Mouse (Mus musculus): Measurements from ENCODE around the gene Rpl6. TPM values are rescaled to one million over a fixed set of nuclear protein-coding genes. Genes with fewer than 3 reads are reported as not detected.
A peak's percentile ranks its signal among the peaks of the same experiment; 100 is the strongest.

Gene Rpl6
- total RNA-seq, 2 experiments from 2014 or later, result 954 to 1,566 TPM

GRCm38 (mm10) chr5:121253816-121254497 lies 49.7 kb downstream of the Rpl6 start:
- ATAC-seq (ENCODE audit: poor library complexity, severe bottlenecking), result no peak

- ATAC-seq (ENCODE audit: poor library complexity, severe bottlenecking), result peak; percentile 76
These were observed 50.7 kb downstream of the Rpl6 start for GRCm38 (mm10) chr5:121254977-121255376.

Other genes with a start within 250 kb of the Rpl6 start
- gene Rph3a, start 194.4 kb upstream of the Rpl6 start, total RNA-seq (2015), result 0.18 TPM in 1 of 2 replicates, not detected in the other
- not detected in 2 replicates for gene Rph3a, start 194.4 kb upstream of the Rpl6 start, total RNA-seq (2017)
- gene Ptpn11, start 13.1 kb upstream of the Rpl6 start, total RNA-seq (2015), result 20.1 and 20.2 TPM in 2 replicates
- 37.8 and 40.9 TPM in 2 replicates for gene Ptpn11, start 13.1 kb upstream of the Rpl6 start, total RNA-seq (2017)
- gene Hectd4, start 15.7 kb downstream of the Rpl6 start, total RNA-seq (2015), result 12.0 and 17.0 TPM in 2 replicates
- 8.6 and 15.2 TPM in 2 replicates for gene Hectd4, start 15.7 kb downstream of the Rpl6 start, total RNA-seq (2017)
- 77.9 and 78.1 TPM in 2 replicates for gene Trafd1, start 181.2 kb downstream of the Rpl6 start, total RNA-seq (2015)
- 92.5 and 94.1 TPM in 2 replicates for gene Trafd1, start 181.2 kb downstream of the Rpl6 start, total RNA-seq (2017)
- gene Naa25, start 193.5 kb downstream of the Rpl6 start, total RNA-seq (2015), result 13.3 and 17.9 TPM in 2 replicates
- 25.6 and 32.2 TPM in 2 replicates for gene Naa25, start 193.5 kb downstream of the Rpl6 start, total RNA-seq (2017)
- gene Tmem116, start 247.4 kb downstream of the Rpl6 start, total RNA-seq (2015), result not detected in 2 replicates
- not detected in 2 replicates for gene Tmem116, start 247.4 kb downstream of the Rpl6 start, total RNA-seq (2017)
- 266 and 273 TPM in 2 replicates for gene Erp29, start 248.0 kb downstream of the Rpl6 start, total RNA-seq (2015)
- 936 and 1,238 TPM in 2 replicates for gene Erp29, start 248.0 kb downstream of the Rpl6 start, total RNA-seq (2017)